Mouse (Mus musculus) forebrain, embryonic 14.5 days (tissue): ENCODE results near the gene Arhgap19. TPM values are rescaled to one million over a fixed set of nuclear protein-coding genes. Genes with fewer than 3 reads are reported as not detected.

Source experiments
- ATAC-seq: fragments of 200-750 bp; cut with Nextera tagmentation; 2 replicates; pipeline ENCODE4 v1.8.0; 2017; ENCODE audit warnings: mild to moderate bottlenecking, moderate library complexity
- DNase-seq: peaks from one replicate; pipeline ENCODE4 v3.0.0-alpha.2; 2015; ENCODE audit warnings: low spot score
- H3K27ac ChIP-seq: fragments of 300-500 bp; sonication (generic); 2 replicates; pipeline ENCODE4 v1.5.1; 2014; ENCODE audit warnings: low read depth, mild to moderate bottlenecking, control low read depth, low read length, moderate library complexity
- H3K27me3 ChIP-seq: fragments of 300-500 bp; sonication (generic); replicated peaks from 2 replicates; pipeline ENCODE4 v1.6.1; 2014; ENCODE audit warnings: low read length, control low read depth, mixed read lengths; ENCODE audit not compliant: control insufficient read depth, insufficient read depth
- H3K36me3 ChIP-seq: fragments of 300-500 bp; sonication (generic); 2 replicates; pipeline ENCODE4 v1.6.1; 2014; ENCODE audit warnings: low read length, control low read depth; ENCODE audit not compliant: control insufficient read depth, insufficient read depth
- H3K4me1 ChIP-seq: fragments of 300-500 bp; sonication (generic); 2 replicates; pipeline ENCODE4 v1.6.1; 2014; ENCODE audit warnings: antibody characterized with exemption, low read length, control low read depth; ENCODE audit not compliant: control insufficient read depth, insufficient read depth
- H3K4me2 ChIP-seq: fragments of 300-500 bp; sonication (generic); 2 replicates; pipeline ENCODE4 v1.6.1; 2014; ENCODE audit warnings: mild to moderate bottlenecking, control low read depth, low read length
- H3K4me3 ChIP-seq: fragments of 300-500 bp; sonication (generic); 2 replicates; pipeline ENCODE4 v1.5.1; 2014; ENCODE audit warnings: low read depth, low read length, control low read depth
- H3K9ac ChIP-seq: fragments of 300-500 bp; sonication (generic); 2 replicates; pipeline ENCODE4 v1.6.1; 2014; ENCODE audit warnings: mild to moderate bottlenecking, low read length, control low read depth, moderate library complexity
- H3K9me3 ChIP-seq: fragments of 300-500 bp; sonication (generic); replicated peaks from 2 replicates; pipeline ENCODE4 v1.6.1; 2016; ENCODE audit warnings: low read length, control low read depth, mixed read lengths; ENCODE audit not compliant: control insufficient read depth
- WGBS: fragments of 180-500 bp; shearing (Covaris S2); extraction: QIAGEN DNeasy Blood & Tissue Kit; methylation state at CpG from one replicate; pipeline ENCODE4 v1.1.7; 2014; 5-methylcytosine and 5-hydroxymethylcytosine counted together
- polyA plus RNA-seq: library from polyadenylated mRNA; unstranded; fragments of >200 nt; fragmentation: Nextera tagmentation; extraction: Ambion mirVana; gene quantifications from 2 replicates; pipeline ENCODE4 v1.2.1, GENCODE M21; 2014

Arhgap19 gene
- polyA plus RNA-seq, 1 experiment from 2014 or later = 12.6 TPM

DNA sequence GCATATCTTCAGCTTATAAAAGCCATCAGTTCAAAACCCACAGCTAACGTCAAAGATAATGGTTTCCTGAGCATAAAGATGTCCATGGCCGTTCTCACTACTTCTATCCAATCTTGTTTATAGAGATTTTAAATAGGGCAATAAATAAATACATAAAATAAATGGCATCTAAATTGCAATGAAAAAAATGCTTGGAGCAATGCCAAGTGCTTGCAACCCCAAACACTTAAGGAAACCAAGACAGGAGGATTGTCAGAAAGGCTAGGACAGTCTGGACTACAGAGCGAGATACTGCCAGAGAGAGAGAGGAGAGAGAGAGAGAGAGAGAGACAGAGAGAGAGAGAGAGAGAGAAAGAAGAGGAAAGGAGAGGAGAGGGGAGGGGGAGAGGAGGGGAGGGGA lies 24.7 kb upstream of the Arhgap19 start:
- Histone ChIP-seq H3K4me3 (no peak overlapping the region), H3K27ac (no peak overlapping the region), H3K4me2 (no peak overlapping the region), H3K9me3 (no peaks in the 10 kb centered on the region), H3K9ac (no peak overlapping the region), H3K36me3 (no peaks in the 10 kb centered on the region), H3K4me1 (peaks cover under 1% of the 10 kb centered on the region), H3K27me3 (no peaks in the 10 kb centered on the region)
- no peak for ATAC-seq
- 88% methylated on average over 3 of the region's 3 CpGs for WGBS
- DNase-seq = no peak

DNA sequence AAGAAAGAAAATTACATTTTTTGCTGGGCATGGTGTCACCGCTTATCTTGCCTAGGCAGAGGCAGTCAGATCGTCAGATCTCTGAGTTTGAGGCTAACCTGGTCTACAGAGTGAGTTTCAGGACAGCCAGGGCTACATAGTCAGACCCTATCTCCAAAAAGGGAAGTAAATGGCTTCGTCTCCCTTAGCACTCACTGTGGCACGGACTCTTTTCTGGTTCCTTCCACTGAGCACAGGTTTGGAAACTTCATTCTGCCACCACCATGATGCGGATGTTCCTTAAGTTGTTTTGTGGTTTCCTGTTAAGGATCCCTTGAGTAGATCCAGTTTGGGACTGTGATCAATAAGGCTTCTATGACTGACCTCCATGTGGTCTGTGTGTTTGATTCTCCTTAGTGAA lies 23.1 kb upstream of the Arhgap19 start:
- DNase-seq = no peak
- Histone ChIP-seq H3K4me3 (no peak overlapping the region), H3K27ac (no peak overlapping the region), H3K9ac (no peak overlapping the region), H3K4me2 (no peak overlapping the region), H3K4me1 (no peaks in the 10 kb centered on the region), H3K27me3 (no peaks in the 10 kb centered on the region), H3K36me3 (no peaks in the 10 kb centered on the region), H3K9me3 (no peaks in the 10 kb centered on the region)
- ATAC-seq = no peak
- WGBS = 87% methylated on average over 5 of the region's 5 CpGs

DNA sequence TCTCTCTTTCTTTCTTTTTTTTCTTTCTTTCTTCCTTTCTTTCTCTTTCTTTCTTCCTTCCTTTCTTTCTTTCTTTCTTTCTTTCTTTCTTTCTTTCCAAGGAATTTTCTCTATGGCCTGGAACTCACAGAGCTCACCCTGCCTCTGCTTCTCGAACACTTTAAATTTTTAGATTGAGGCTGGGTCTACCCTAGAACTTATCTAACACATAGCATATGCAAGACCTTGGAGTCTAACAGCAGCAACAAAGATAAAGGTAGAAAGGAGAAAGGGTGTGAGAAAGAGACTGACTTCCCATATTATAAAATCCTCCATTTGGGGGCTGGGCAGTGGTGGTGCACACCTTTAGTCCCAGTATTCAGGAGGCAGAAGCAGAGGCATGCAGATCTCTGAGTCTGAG lies 20.7 kb upstream of the Arhgap19 start:
- Histone ChIP-seq H3K9me3 (no peaks in the 10 kb centered on the region), H3K9ac (no peak overlapping the region), H3K4me2 (no peak overlapping the region), H3K36me3 (no peaks in the 10 kb centered on the region), H3K4me1 (no peaks in the 10 kb centered on the region), H3K27ac (no peak overlapping the region), H3K4me3 (no peak overlapping the region), H3K27me3 (no peaks in the 10 kb centered on the region)
- no peak for ATAC-seq
- no peak for DNase-seq
- WGBS = 90% methylated on average over 1 of the region's 1 CpGs

DNA sequence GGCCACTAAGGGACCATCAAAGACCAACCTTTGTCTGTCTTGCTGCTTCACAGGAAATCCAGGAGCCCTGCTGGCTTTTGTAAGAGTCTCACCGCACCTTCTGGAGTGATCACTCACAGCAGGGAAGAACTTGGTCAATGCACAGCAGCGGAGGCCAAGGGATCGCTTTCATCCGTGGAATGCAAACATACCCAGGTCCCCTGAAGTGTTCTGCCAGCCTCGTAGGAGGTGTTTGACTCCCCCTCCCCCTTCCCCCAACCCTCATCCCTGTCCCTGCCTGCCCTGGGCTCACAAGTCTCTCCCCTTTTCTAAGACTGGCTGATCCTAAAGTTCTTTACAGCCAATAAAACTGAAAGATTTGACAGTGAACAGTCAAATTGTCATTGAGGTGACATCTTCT lies 19.6 kb upstream of the Arhgap19 start:
- 9% methylated on average over 5 of the region's 5 CpGs for WGBS
- H3K4me3 ChIP-seq = no peak overlapping the region
- H3K9ac ChIP-seq = no peak overlapping the region
- no peaks in the 10 kb centered on the region for H3K27me3 ChIP-seq
- no peak overlapping the region for H3K27ac ChIP-seq
- ATAC-seq = no peak
- no peak overlapping the region for H3K4me2 ChIP-seq
- H3K36me3 ChIP-seq = no peaks in the 10 kb centered on the region
- no peaks in the 10 kb centered on the region for H3K4me1 ChIP-seq
- no peaks in the 10 kb centered on the region for H3K9me3 ChIP-seq
- no peak for DNase-seq

DNA sequence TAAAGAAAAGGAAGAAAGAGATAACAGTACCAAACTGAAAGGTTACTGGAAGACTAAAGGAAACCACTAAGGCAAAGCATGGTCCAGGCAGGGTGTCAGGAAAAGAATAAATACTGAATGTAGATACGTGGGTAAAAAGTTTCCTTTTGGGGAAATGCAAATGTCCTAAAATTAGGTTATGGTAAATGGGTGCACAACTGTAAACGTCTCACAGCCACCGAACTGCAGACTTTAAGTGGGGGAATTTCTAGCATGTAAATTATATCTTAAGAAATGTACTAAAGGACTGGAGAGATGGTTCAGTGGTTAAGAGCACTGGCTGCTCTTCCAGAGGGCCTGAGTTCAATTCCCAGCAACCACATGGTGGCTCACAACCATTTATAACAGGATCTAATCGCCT lies 16.9 kb upstream of the Arhgap19 start:
- no peak for DNase-seq
- Histone ChIP-seq H3K27ac (no peak overlapping the region), H3K27me3 (no peaks in the 10 kb centered on the region), H3K4me1 (no peaks in the 10 kb centered on the region), H3K4me3 (no peak overlapping the region), H3K9ac (no peak overlapping the region), H3K4me2 (no peak overlapping the region), H3K36me3 (no peaks in the 10 kb centered on the region), H3K9me3 (no peaks in the 10 kb centered on the region)
- WGBS = 84% methylated on average over 4 of the region's 4 CpGs
- no peak for ATAC-seq

DNA sequence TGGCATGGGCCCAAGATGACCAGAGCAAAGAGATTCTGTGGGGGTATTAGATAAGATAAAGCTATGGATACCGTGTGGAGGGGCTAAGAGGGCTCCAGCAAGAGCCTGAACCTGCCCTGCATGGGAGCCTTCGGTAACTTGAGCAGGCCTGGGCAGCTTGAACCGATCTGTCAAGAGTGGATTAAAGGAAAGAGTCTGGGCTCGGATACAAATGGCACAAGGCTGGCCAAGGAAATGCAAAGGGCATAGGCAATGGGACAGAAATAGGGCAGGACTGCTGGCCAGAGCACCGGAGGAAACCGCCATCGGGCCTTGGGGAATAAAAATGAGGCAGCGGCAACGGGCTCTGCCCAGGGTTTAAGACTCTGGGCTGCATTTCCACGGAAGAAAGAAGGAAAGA lies 15.5 kb upstream of the Arhgap19 start:
- H3K4me3 ChIP-seq = no peak overlapping the region
- no peaks in the 10 kb centered on the region for H3K36me3 ChIP-seq
- 67% methylated on average over 10 of the region's 10 CpGs for WGBS
- H3K27ac ChIP-seq = no peak overlapping the region
- no peak overlapping the region for H3K4me2 ChIP-seq
- DNase-seq = no peak
- H3K9me3 ChIP-seq = no peaks in the 10 kb centered on the region
- H3K9ac ChIP-seq = no peak overlapping the region
- H3K27me3 ChIP-seq = no peaks in the 10 kb centered on the region
- no peaks in the 10 kb centered on the region for H3K4me1 ChIP-seq
- ATAC-seq = no peak

DNA sequence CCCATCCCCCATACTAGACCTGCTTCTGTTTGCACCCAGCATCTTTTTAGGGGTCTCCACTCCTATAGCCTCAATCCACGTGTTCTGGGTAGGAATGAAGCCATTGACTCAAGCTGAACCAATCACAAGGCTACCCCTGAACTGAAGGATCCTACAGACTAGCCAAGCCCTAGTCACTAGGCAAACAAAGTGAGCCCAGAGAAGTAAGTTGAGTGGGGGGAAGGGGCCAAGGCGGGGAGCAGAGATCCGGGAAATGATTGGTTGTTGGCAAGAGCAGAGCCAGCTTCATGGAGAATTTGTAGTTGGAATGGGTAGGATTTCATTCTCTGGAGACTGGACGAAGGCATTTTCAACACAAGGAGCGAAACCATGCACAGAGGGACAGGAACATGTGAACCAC lies 15.1 kb upstream of the Arhgap19 start:
- no peaks in the 10 kb centered on the region for H3K4me1 ChIP-seq
- H3K4me2 ChIP-seq = no peak overlapping the region
- no peaks in the 10 kb centered on the region for H3K9me3 ChIP-seq
- H3K4me3 ChIP-seq = no peak overlapping the region
- no peak overlapping the region for H3K9ac ChIP-seq
- no peak overlapping the region for H3K27ac ChIP-seq
- H3K27me3 ChIP-seq = no peaks in the 10 kb centered on the region
- no peaks in the 10 kb centered on the region for H3K36me3 ChIP-seq
- ATAC-seq = no peak
- no peak for DNase-seq
- WGBS = 70% methylated on average over 5 of the region's 5 CpGs

DNA sequence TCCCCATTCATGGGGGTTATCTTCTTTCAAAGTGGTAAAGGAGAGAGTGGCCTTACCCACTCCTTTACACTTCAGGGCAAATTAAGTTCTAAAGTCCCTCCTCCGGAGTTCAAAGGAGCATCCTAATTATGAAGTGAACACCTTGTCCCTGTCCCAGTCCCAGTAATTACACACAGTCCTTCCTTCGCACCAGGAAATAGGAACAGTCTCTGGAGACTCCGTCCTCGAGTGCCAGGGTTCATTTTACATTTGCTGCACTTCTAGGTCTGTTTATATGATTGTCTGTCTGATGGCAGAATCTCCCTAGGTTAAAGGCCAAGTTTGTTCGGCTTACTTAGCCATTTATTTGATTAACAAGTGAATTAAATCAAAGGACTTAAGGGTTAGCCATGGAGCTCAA lies 14.6 kb upstream of the Arhgap19 start:
- Histone ChIP-seq H3K9ac (no peak overlapping the region), H3K27ac (no peak overlapping the region), H3K36me3 (no peaks in the 10 kb centered on the region), H3K4me3 (no peak overlapping the region), H3K4me1 (no peaks in the 10 kb centered on the region), H3K4me2 (no peak overlapping the region), H3K9me3 (no peaks in the 10 kb centered on the region), H3K27me3 (no peaks in the 10 kb centered on the region)
- WGBS = 73% methylated on average over 5 of the region's 5 CpGs
- no peak for ATAC-seq
- no peak for DNase-seq

DNA sequence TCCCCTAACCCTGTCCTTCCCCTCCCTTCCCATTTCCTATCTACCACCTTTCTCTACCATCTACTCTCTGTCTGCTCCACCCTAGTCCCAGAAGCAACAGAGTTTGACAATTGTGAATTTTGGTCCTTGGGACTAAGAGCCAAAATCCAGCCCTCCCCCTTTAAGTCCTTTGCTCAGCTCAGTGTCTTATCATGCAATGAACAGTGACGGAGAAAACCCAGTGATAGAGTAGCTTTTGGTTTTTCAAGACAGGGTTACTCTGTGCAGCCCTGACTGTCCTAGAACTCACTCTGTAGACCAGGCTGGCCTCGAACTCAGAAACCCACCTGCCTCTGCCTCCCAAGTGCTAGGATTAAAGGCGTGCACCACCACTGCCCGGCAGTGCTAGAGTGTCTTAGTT lies 11.5 kb upstream of the Arhgap19 start:
- H3K4me2 ChIP-seq = no peak overlapping the region
- no peak overlapping the region for H3K27ac ChIP-seq
- no peaks in the 10 kb centered on the region for H3K4me1 ChIP-seq
- ATAC-seq = no peak
- 92% methylated on average over 4 of the region's 4 CpGs for WGBS
- no peaks in the 10 kb centered on the region for H3K27me3 ChIP-seq
- no peak overlapping the region for H3K4me3 ChIP-seq
- DNase-seq = no peak
- H3K9ac ChIP-seq = no peak overlapping the region
- no peaks in the 10 kb centered on the region for H3K9me3 ChIP-seq
- H3K36me3 ChIP-seq = no peaks in the 10 kb centered on the region

DNA sequence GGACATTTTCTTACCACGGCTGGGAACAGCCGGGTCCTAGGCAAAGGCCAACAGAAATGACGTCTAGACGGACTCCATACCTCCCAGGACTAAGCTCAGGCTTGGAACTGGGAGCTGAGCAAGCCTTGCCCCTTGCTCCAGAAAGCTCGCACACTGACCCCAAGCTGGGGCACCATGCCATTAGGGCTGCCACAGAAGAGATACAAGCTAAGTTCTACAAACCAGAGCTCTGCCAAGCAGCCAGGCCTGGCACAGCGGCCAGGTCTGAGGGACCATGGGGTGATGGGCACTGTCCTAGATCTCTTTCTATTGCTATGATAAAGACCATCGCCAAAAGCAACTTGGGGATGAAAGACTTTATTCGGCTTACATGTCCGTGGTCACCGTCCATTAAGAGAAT lies 10.7 kb upstream of the Arhgap19 start:
- WGBS = 95% methylated on average over 10 of the region's 10 CpGs

More for the DNA sequence above, 10.7 kb upstream of the Arhgap19 start:
- no peak overlapping the region for H3K27ac ChIP-seq
- no peak overlapping the region for H3K4me3 ChIP-seq
- no peaks in the 10 kb centered on the region for H3K27me3 ChIP-seq
- ATAC-seq = no peak
- no peak overlapping the region for H3K9ac ChIP-seq
- no peaks in the 10 kb centered on the region for H3K36me3 ChIP-seq
- no peaks in the 10 kb centered on the region for H3K9me3 ChIP-seq
- no peaks in the 10 kb centered on the region for H3K4me1 ChIP-seq
- H3K4me2 ChIP-seq = no peak overlapping the region
- no peak for DNase-seq
